Mouse (Mus musculus) heart, embryonic 10.5 days (tissue): Measurements from ENCODE around the gene Rxfp1. TPM values are rescaled to one million over a fixed set of nuclear protein-coding genes. Genes with fewer than 3 reads are reported as not detected.
A peak's percentile ranks its signal among the peaks of the same experiment; 100 is the strongest.

Source experiments
- DNase-seq: peaks from one replicate; pipeline ENCODE4 v3.0.0-alpha.2; 2017; ENCODE audit warnings: low spot score
- H3K27ac ChIP-seq: fragments of 300-500 bp; sonication (generic); 2 replicates; pipeline ENCODE4 v1.5.1; 2016; ENCODE audit warnings: mild to moderate bottlenecking
- H3K27me3 ChIP-seq: fragments of 300-500 bp; sonication (generic); 2 replicates; pipeline ENCODE4 v1.6.1; 2016; ENCODE audit warnings: mild to moderate bottlenecking; ENCODE audit not compliant: poor library complexity, insufficient read depth, severe bottlenecking
- H3K36me3 ChIP-seq: fragments of 300-500 bp; sonication (generic); 2 replicates; pipeline ENCODE4 v1.6.1; 2016; ENCODE audit warnings: mild to moderate bottlenecking, moderate library complexity
- H3K4me1 ChIP-seq: fragments of 300-500 bp; sonication (generic); 2 replicates; pipeline ENCODE4 v1.6.1; 2016; ENCODE audit warnings: mild to moderate bottlenecking
- H3K4me3 ChIP-seq: fragments of 300-500 bp; sonication (generic); 2 replicates; pipeline ENCODE4 v1.5.1; 2016; ENCODE audit warnings: mild to moderate bottlenecking, moderate library complexity
- H3K9me3 ChIP-seq: fragments of 300-500 bp; sonication (generic); 2 replicates; pipeline ENCODE4 v1.6.1; 2016; ENCODE audit warnings: mild to moderate bottlenecking, moderate library complexity
- WGBS: fragments of 180-500 bp; shearing (Covaris S2); methylation state at CpG from one replicate; pipeline ENCODE4 v1.1.7; 2016; 5-methylcytosine and 5-hydroxymethylcytosine counted together
- polyA plus RNA-seq: library from polyadenylated mRNA; unstranded; fragments of >200 nt; fragmentation: Nextera tagmentation; extraction: Ambion mirVana; gene quantifications from 2 replicates; pipeline ENCODE4 v1.2.1, GENCODE M21; 2016

Rxfp1 gene
- 2.8 and 6.0 TPM in 2 replicates for polyA plus RNA-seq

GRCm38 (mm10) chr3:79737780-79738179 is at the start of gene Rxfp1:
TSS of gene Rxfp1 (minus strand) at chr3:79737880.
- DNase-seq = no peak
- Histone ChIP-seq H3K4me3 (0 out of 2 replicates have a peak within 1 kb of the TSS, but pooled peaks have one; percentile 12), H3K9me3 (no peaks in the 10 kb centered on the region), H3K4me1 (no peaks in the 10 kb centered on the region), H3K27me3 (no peaks in the 10 kb centered on the region), H3K27ac (no peak within 1 kb of the TSS), H3K36me3 (no peaks in the 10 kb centered on the region)
- WGBS = 50% methylated on average over 3 of the region's 4 CpGs

- H3K4me1 ChIP-seq = 0 out of 2 replicates have a peak, but pooled peaks cover 11% of the 10 kb centered on the region
- H3K27me3 ChIP-seq = no peaks in the 10 kb centered on the region
- H3K36me3 ChIP-seq = no peaks in the 10 kb centered on the region
- WGBS = 5% methylated on average over 11 of the region's 11 CpGs
- no peak for DNase-seq
- peak overlapping the region; percentile 51 for H3K4me3 ChIP-seq
- peak overlapping the region; percentile 83 for H3K27ac ChIP-seq
- H3K9me3 ChIP-seq = no peaks in the 10 kb centered on the region
Measured at GRCm38 (mm10) chr3:79784362-79784736, 46.7 kb upstream of the Rxfp1 start.

GRCm38 (mm10) chr3:79783630-79784361 is 46.1 kb upstream of the Rxfp1 start:
- Histone ChIP-seq H3K36me3 (no peaks in the 10 kb centered on the region), H3K4me3 (peak overlapping the region; percentile 51), H3K27me3 (no peaks in the 10 kb centered on the region), H3K4me1 (0 out of 2 replicates have a peak, but pooled peaks cover 11% of the 10 kb centered on the region), H3K9me3 (no peaks in the 10 kb centered on the region), H3K27ac (peak overlapping the region; percentile 83)
- 18% methylated on average over 10 of the region's 10 CpGs for WGBS
- DNase-seq = peak; percentile 82

- H3K36me3 ChIP-seq = no peaks in the 10 kb centered on the region
- H3K4me1 ChIP-seq = no peaks in the 10 kb centered on the region
- WGBS = 79% methylated on average over 2 of the region's 2 CpGs
- DNase-seq = no peak
- no peak overlapping the region for H3K27ac ChIP-seq
- no peaks in the 10 kb centered on the region for H3K9me3 ChIP-seq
- H3K27me3 ChIP-seq = no peaks in the 10 kb centered on the region
- H3K4me3 ChIP-seq = no peak overlapping the region
Measured at GRCm38 (mm10) chr3:79772701-79773100, 35.0 kb upstream of the Rxfp1 start.

GRCm38 (mm10) chr3:79753736-79754135 is 16.1 kb upstream of the Rxfp1 start:
- Histone ChIP-seq H3K4me1 (no peaks in the 10 kb centered on the region), H3K4me3 (no peak overlapping the region), H3K9me3 (no peaks in the 10 kb centered on the region), H3K27ac (no peak overlapping the region), H3K36me3 (no peaks in the 10 kb centered on the region), H3K27me3 (no peaks in the 10 kb centered on the region)
- 66% methylated on average over 1 of the region's 1 CpGs for WGBS
- no peak for DNase-seq

- Histone ChIP-seq H3K36me3 (no peaks in the 10 kb centered on the region), H3K4me1 (no peaks in the 10 kb centered on the region)
- 81% methylated on average over 6 of the region's 6 CpGs for WGBS
Measured at GRCm38 (mm10) chr3:79746585-79746984, 8.9 kb upstream of the Rxfp1 start.

GRCm38 (mm10) chr3:79745101-79745500 is 7.4 kb upstream of the Rxfp1 start:
- DNase-seq = no peak
- H3K27me3 ChIP-seq = no peaks in the 10 kb centered on the region
- 82% methylated on average over 6 of the region's 6 CpGs for WGBS
- no peak overlapping the region for H3K4me3 ChIP-seq
- H3K4me1 ChIP-seq = no peaks in the 10 kb centered on the region
- no peaks in the 10 kb centered on the region for H3K9me3 ChIP-seq
- no peak overlapping the region for H3K27ac ChIP-seq
- H3K36me3 ChIP-seq = no peaks in the 10 kb centered on the region

More at GRCm38 (mm10) chr3:79746585-79746984, 8.9 kb upstream of the Rxfp1 start:
- DNase-seq = no peak
- no peak overlapping the region for H3K4me3 ChIP-seq
- no peak overlapping the region for H3K27ac ChIP-seq
- no peaks in the 10 kb centered on the region for H3K9me3 ChIP-seq
- no peaks in the 10 kb centered on the region for H3K27me3 ChIP-seq

- no peak overlapping the region for H3K27ac ChIP-seq
- no peak overlapping the region for H3K4me3 ChIP-seq
- 80% methylated on average over 2 of the region's 2 CpGs for WGBS
- H3K27me3 ChIP-seq = no peaks in the 10 kb centered on the region
- no peaks in the 10 kb centered on the region for H3K4me1 ChIP-seq
- DNase-seq = no peak
- no peaks in the 10 kb centered on the region for H3K9me3 ChIP-seq
- H3K36me3 ChIP-seq = no peaks in the 10 kb centered on the region
Measured at GRCm38 (mm10) chr3:79744415-79744814, 6.7 kb upstream of the Rxfp1 start.

- Histone ChIP-seq H3K4me1 (no peaks in the 10 kb centered on the region), H3K36me3 (no peaks in the 10 kb centered on the region), H3K9me3 (no peaks in the 10 kb centered on the region), H3K4me3 (no peak overlapping the region), H3K27ac (no peak overlapping the region), H3K27me3 (no peaks in the 10 kb centered on the region)
- WGBS = 69% methylated on average over 2 of the region's 2 CpGs
- no peak for DNase-seq
Measured at GRCm38 (mm10) chr3:79740351-79740750, 2.7 kb upstream of the Rxfp1 start.

- DNase-seq = no peak
- Histone ChIP-seq H3K9me3 (no peaks in the 10 kb centered on the region), H3K4me3 (no peak overlapping the region), H3K27me3 (no peaks in the 10 kb centered on the region), H3K36me3 (no peaks in the 10 kb centered on the region), H3K27ac (no peak overlapping the region), H3K4me1 (no peaks in the 10 kb centered on the region)
- 80% methylated on average over 1 of the region's 1 CpGs for WGBS
Measured at GRCm38 (mm10) chr3:79738451-79738850, 771 bp upstream of the Rxfp1 start.

- H3K4me1 ChIP-seq = no peaks in the 10 kb centered on the region
- DNase-seq = no peak
- H3K36me3 ChIP-seq = no peaks in the 10 kb centered on the region
- 81% methylated on average over 14 of the region's 14 CpGs for WGBS
- H3K27ac ChIP-seq = no peak overlapping the region
- no peaks in the 10 kb centered on the region for H3K27me3 ChIP-seq
- H3K4me3 ChIP-seq = no peak overlapping the region
- no peaks in the 10 kb centered on the region for H3K9me3 ChIP-seq
Measured at GRCm38 (mm10) chr3:79726506-79727075, 11.1 kb downstream of the Rxfp1 start.

- no peaks in the 10 kb centered on the region for H3K36me3 ChIP-seq
- no peak overlapping the region for H3K4me3 ChIP-seq
- no peak overlapping the region for H3K27ac ChIP-seq
- no peak for DNase-seq
- 81% methylated on average over 4 of the region's 4 CpGs for WGBS
- H3K27me3 ChIP-seq = no peaks in the 10 kb centered on the region
- no peaks in the 10 kb centered on the region for H3K4me1 ChIP-seq
- no peaks in the 10 kb centered on the region for H3K9me3 ChIP-seq
Measured at GRCm38 (mm10) chr3:79720756-79721484, 16.8 kb downstream of the Rxfp1 start.

- Histone ChIP-seq H3K9me3 (no peaks in the 10 kb centered on the region), H3K27me3 (no peaks in the 10 kb centered on the region), H3K4me1 (0 out of 2 replicates have a peak, but pooled peaks cover 3% of the 10 kb centered on the region), H3K4me3 (no peak overlapping the region), H3K27ac (no peak overlapping the region), H3K36me3 (no peaks in the 10 kb centered on the region)
- 90% methylated on average over 8 of the region's 8 CpGs for WGBS
- DNase-seq = no peak
Measured at GRCm38 (mm10) chr3:79706436-79706835, 31.2 kb downstream of the Rxfp1 start.
